Mouse (Mus musculus): ENCODE measurements around the gene Col8a1. TPM values are rescaled to one million over a fixed set of nuclear protein-coding genes. Genes with fewer than 3 reads are reported as not detected.

The Col8a1 gene
- polyA plus RNA-seq, 2 experiments, result 0.01 to 0.07 TPM

DNA sequence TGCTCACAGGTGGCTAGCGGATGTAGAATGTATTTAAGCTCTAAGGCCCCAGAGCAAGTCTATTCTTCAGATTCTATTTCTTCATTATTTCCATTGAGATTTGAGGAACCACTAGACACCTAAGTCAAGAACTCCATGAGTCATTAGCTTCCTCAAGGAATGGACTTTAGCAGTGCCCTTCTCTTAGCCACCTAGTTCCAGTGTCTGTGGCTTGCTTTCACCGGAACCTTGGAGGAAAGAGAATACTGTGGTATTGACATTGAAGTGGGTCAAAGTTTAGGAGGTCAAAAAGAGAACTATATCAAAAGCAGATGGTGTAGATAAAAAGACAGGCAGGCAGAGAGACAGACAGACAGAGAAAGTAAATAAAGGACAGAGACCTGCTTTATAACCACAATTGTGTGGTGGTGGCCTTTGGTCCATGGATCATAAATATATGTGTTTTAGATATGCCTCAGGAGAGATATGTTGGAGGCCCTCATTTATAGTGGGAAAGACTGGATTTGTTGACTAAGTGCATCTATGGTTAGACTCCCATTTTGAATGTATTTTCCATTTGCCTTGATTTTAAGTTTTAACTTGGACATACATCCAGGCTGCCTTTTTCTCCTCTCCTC lies 60.5 kb downstream of the Col8a1 start:
- no peaks in the 10 kb centered on the region for H3K36me3 ChIP-seq (replicated peaks; ENCODE audit: control insufficient read depth, insufficient read depth, low read depth)
- H3K9ac ChIP-seq (replicated peaks), result no peak overlapping the region
- H3K4me2 ChIP-seq (ENCODE audit: low read depth), result no peak overlapping the region
- no peaks in the 10 kb centered on the region for H3K4me1 ChIP-seq (replicated peaks; ENCODE audit: control insufficient read depth in 2 of 2, insufficient read depth in 2 of 2, low read length in 1 of 2)
- no peaks in the 10 kb centered on the region for H3K9me3 ChIP-seq (ENCODE audit: control insufficient read depth, low read length)
- H3K4me3 ChIP-seq (ENCODE audit: insufficient read depth in 1 of 2, low read depth in 2 of 2, low read length in 2 of 2), result no peak overlapping the region
- no peaks in the 10 kb centered on the region for H3K27me3 ChIP-seq (ENCODE audit: control insufficient read depth, insufficient read depth, low read length)
- DNase-seq (ENCODE audit: low read depth in 3 of 3, low spot score in 3 of 3) (no peak), ATAC-seq (ENCODE audit: insufficient read depth) (no peak)
- H3K27ac ChIP-seq, result no peak overlapping the region
- WGBS (ENCODE audit: insufficient replicate concordance), result 59% methylated on average over 2 of the region's 2 CpGs
- TF ChIP-seq EP300 (IDR thresholded peaks at IDR 0.05; ENCODE audit: low read depth), result no peak
- TF ChIP-seq CTCF (IDR thresholded peaks at IDR 0.05; ENCODE audit: low read depth), result no peak

DNA sequence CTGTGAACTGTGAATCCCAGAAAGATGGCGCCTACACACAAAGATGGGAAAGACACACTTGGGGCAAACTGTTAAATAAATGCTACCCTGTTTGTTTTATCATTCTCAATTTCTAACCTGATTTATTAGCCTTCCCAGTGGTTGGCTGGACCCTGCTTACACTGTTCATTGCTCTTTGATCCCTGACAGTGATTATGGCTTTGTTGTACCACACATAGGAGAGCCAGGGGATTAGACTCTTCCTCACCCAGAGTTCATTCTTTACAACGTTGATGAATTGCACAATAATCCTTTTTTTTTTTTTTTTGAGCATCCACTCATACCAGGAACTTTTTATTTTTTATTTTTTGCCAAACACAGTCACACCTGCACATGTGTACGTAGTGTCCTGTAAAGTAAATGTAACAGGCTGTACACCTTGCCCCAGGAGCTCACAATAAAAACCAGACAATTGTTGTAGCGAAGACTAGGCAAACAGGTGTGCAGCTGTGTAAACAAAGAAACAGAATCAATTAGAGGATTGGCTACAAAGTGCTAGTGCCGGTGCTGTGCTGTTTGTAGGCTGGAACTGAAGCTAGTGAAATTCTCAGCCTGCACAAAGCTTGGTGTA lies 68.6 kb downstream of the Col8a1 start:
- no peak for TF ChIP-seq EP300 (IDR thresholded peaks at IDR 0.05; ENCODE audit: low read depth)
- no peak for TF ChIP-seq CTCF (IDR thresholded peaks at IDR 0.05; ENCODE audit: low read depth)
- 39% methylated on average over 5 of the region's 5 CpGs for WGBS (ENCODE audit: insufficient replicate concordance)
- ATAC-seq (ENCODE audit: insufficient read depth) (no peak), DNase-seq (ENCODE audit: low read depth in 3 of 3, low spot score in 3 of 3) (no peak)
- H3K27ac ChIP-seq, result no peak overlapping the region
- H3K9me3 ChIP-seq (ENCODE audit: control insufficient read depth, low read length), result no peaks in the 10 kb centered on the region
- no peaks in the 10 kb centered on the region for H3K27me3 ChIP-seq (ENCODE audit: control insufficient read depth, insufficient read depth, low read length)
- H3K4me2 ChIP-seq (ENCODE audit: low read depth), result no peak overlapping the region
- no peak overlapping the region for H3K4me3 ChIP-seq (ENCODE audit: insufficient read depth in 1 of 2, low read depth in 2 of 2, low read length in 2 of 2)
- H3K4me1 ChIP-seq (replicated peaks; ENCODE audit: control insufficient read depth in 2 of 2, insufficient read depth in 2 of 2, low read length in 1 of 2), result no peaks in the 10 kb centered on the region
- no peaks in the 10 kb centered on the region for H3K36me3 ChIP-seq (replicated peaks; ENCODE audit: control insufficient read depth, insufficient read depth, low read depth)
- H3K9ac ChIP-seq (replicated peaks), result no peak overlapping the region

DNA sequence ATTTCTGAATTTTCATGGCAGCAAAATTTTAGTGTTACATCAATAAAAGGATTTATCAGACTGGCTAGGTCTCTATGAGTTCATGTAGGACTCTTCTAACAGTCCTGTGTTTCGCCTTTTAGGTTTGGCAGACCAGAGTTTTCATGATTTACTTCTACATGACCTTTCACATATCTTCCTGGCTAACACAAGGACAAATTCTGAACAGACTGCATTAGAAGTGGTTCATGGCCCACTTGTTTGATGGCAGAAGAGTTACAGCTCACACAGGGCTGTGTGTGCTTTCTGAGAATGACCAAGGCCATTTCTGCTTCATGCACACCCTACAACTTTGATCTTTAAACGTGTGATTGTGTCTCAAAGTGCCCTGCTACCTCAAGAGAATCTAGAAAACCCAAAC lies 82.3 kb downstream of the Col8a1 start:
- Histone ChIP-seq H3K4me1 (replicated peaks; ENCODE audit: control insufficient read depth in 2 of 2, insufficient read depth in 2 of 2, low read length in 1 of 2) (no peaks in the 10 kb centered on the region), H3K27ac (no peak overlapping the region), H3K9ac (replicated peaks) (no peak overlapping the region), H3K4me3 (ENCODE audit: insufficient read depth in 1 of 2, low read depth in 2 of 2, low read length in 2 of 2) (no peak overlapping the region), H3K9me3 (ENCODE audit: control insufficient read depth, low read length) (no peaks in the 10 kb centered on the region), H3K27me3 (ENCODE audit: control insufficient read depth, insufficient read depth, low read length) (no peaks in the 10 kb centered on the region), H3K36me3 (replicated peaks; ENCODE audit: control insufficient read depth, insufficient read depth, low read depth) (no peaks in the 10 kb centered on the region), H3K4me2 (ENCODE audit: low read depth) (no peak overlapping the region)
- WGBS (ENCODE audit: insufficient replicate concordance), result 39% methylated on average over 2 of the region's 2 CpGs
- TF ChIP-seq CTCF (IDR thresholded peaks at IDR 0.05; ENCODE audit: low read depth), result no peak
- TF ChIP-seq EP300 (IDR thresholded peaks at IDR 0.05; ENCODE audit: low read depth), result no peak
- ATAC-seq (ENCODE audit: insufficient read depth) (no peak), DNase-seq (ENCODE audit: low read depth in 3 of 3, low spot score in 3 of 3) (no peak)

DNA sequence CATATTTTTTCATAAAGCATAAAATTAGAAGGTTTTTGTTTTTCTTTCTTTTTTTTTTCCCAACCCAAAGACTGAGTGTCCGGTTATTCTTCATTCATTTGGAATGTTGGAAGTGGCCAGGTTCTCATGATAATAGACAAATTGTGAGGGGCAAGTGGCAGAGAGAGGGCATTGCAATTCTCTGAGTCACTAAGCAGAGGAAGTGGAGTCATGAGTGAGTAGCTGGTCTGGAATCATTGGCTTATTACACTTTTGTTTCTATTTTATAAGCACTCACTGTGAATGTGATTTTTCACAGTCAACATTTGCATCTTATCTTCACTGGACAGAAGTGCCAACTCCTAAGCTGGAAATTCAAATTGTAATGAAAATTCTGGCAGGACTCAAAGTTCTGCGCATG lies 82.9 kb downstream of the Col8a1 start:
- Histone ChIP-seq H3K27ac (no peak overlapping the region), H3K4me1 (replicated peaks; ENCODE audit: control insufficient read depth in 2 of 2, insufficient read depth in 2 of 2, low read length in 1 of 2) (no peaks in the 10 kb centered on the region), H3K4me3 (ENCODE audit: insufficient read depth in 1 of 2, low read depth in 2 of 2, low read length in 2 of 2) (no peak overlapping the region), H3K9ac (replicated peaks) (no peak overlapping the region), H3K27me3 (ENCODE audit: control insufficient read depth, insufficient read depth, low read length) (no peaks in the 10 kb centered on the region), H3K36me3 (replicated peaks; ENCODE audit: control insufficient read depth, insufficient read depth, low read depth) (no peaks in the 10 kb centered on the region), H3K9me3 (ENCODE audit: control insufficient read depth, low read length) (no peaks in the 10 kb centered on the region), H3K4me2 (ENCODE audit: low read depth) (no peak overlapping the region)
- DNase-seq (ENCODE audit: low read depth in 3 of 3, low spot score in 3 of 3), result no peak
- TF ChIP-seq EP300 (IDR thresholded peaks at IDR 0.05; ENCODE audit: low read depth), result no peak
- no peak for TF ChIP-seq CTCF (IDR thresholded peaks at IDR 0.05; ENCODE audit: low read depth)
- no peak for ATAC-seq (ENCODE audit: insufficient read depth)
- WGBS (ENCODE audit: insufficient replicate concordance), result 53% methylated on average over 2 of the region's 2 CpGs

DNA sequence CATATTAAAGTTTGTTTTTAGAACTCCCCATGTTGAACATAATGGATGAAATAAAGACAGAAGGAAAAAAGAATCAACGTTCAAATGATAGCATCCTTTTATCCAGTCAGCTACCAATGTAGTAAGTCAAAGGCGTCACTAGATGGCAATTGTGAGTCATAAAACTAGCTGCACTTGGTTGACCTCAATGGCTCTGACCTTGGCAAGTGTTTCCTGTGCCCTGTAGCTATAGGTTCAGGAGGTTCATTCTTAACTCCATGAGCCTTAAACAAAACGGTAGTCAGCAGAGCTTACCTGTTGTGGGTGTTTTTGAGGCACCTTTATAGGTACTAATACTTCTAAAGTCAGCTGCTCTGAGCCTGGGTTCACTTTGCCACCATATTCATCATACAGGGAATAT lies 85.2 kb downstream of the Col8a1 start:
- Histone ChIP-seq H3K36me3 (replicated peaks; ENCODE audit: control insufficient read depth, insufficient read depth, low read depth) (no peaks in the 10 kb centered on the region), H3K4me3 (ENCODE audit: insufficient read depth in 1 of 2, low read depth in 2 of 2, low read length in 2 of 2) (no peak overlapping the region), H3K4me1 (replicated peaks; ENCODE audit: control insufficient read depth in 2 of 2, insufficient read depth in 2 of 2, low read length in 1 of 2) (no peaks in the 10 kb centered on the region), H3K4me2 (ENCODE audit: low read depth) (no peak overlapping the region), H3K9me3 (ENCODE audit: control insufficient read depth, low read length) (no peaks in the 10 kb centered on the region), H3K27me3 (ENCODE audit: control insufficient read depth, insufficient read depth, low read length) (no peaks in the 10 kb centered on the region), H3K9ac (replicated peaks) (no peak overlapping the region), H3K27ac (no peak overlapping the region)
- TF ChIP-seq EP300 (IDR thresholded peaks at IDR 0.05; ENCODE audit: low read depth), result no peak
- peak; percentile 36; the same call in 1 of the 2 replicates for TF ChIP-seq CTCF (IDR thresholded peaks at IDR 0.05; ENCODE audit: low read depth)
- WGBS (ENCODE audit: insufficient replicate concordance), result 18% methylated on average over 3 of the region's 3 CpGs
- ATAC-seq (ENCODE audit: insufficient read depth) (no peak), DNase-seq (ENCODE audit: low read depth in 3 of 3, low spot score in 3 of 3) (no peak)
